Mouse (Mus musculus): ENCODE measurements at regions not wholly inside any gene's neighbourhood (a gene's known extent, or its start where the extent isn't known, plus 50 kb on each side); places are given as distances from the start of the nearest gene placed in this dataset.

- Histone ChIP-seq H3K4me2 (replicated peaks) (no peak overlapping the region), H3K27ac (no peak overlapping the region), H3K36me3 (no peaks in the 10 kb centered on the region), H3K9ac (no peak overlapping the region), H3K9me3 (no peaks in the 10 kb centered on the region), H3K4me1 (no peaks in the 10 kb centered on the region), H3K27me3 (no peaks in the 10 kb centered on the region), H3K4me3 (no peak overlapping the region)
- no peak for ATAC-seq (ENCODE audit: insufficient number of reproducible peaks, insufficient read depth, low FRiP score, low TSS enrichment)
- 88% methylated on average over 1 of the region's 1 CpGs for WGBS
Observed at GRCm38 (mm10) chr1:97555565-97555955, 106.3 kb downstream of the D1Ertd622e start.

GRCm38 (mm10) chr1:97554936-97555564 is 106.8 kb downstream of the D1Ertd622e start:
- no peaks in the 10 kb centered on the region for H3K9me3 ChIP-seq
- no peaks in the 10 kb centered on the region for H3K27me3 ChIP-seq
- no peak overlapping the region for H3K27ac ChIP-seq
- H3K4me1 ChIP-seq = no peaks in the 10 kb centered on the region
- 65% methylated on average over 6 of the region's 6 CpGs for WGBS
- no peak overlapping the region for H3K4me3 ChIP-seq
- H3K36me3 ChIP-seq = no peaks in the 10 kb centered on the region
- H3K4me2 ChIP-seq (replicated peaks) = no peak overlapping the region
- H3K9ac ChIP-seq = no peak overlapping the region
- ATAC-seq (ENCODE audit: insufficient number of reproducible peaks, insufficient read depth, low FRiP score, low TSS enrichment) = no peak

- no peaks in the 10 kb centered on the region for H3K9me3 ChIP-seq
- no peaks in the 10 kb centered on the region for H3K36me3 ChIP-seq
- H3K27me3 ChIP-seq = no peaks in the 10 kb centered on the region
- no peak for ATAC-seq (ENCODE audit: insufficient number of reproducible peaks, insufficient read depth, low FRiP score, low TSS enrichment)
- no peak overlapping the region for H3K4me3 ChIP-seq
- 83% methylated on average over 8 of the region's 8 CpGs for WGBS
- H3K4me1 ChIP-seq = no peaks in the 10 kb centered on the region
- H3K4me2 ChIP-seq (replicated peaks) = no peak overlapping the region
- H3K27ac ChIP-seq = no peak overlapping the region
- no peak overlapping the region for H3K9ac ChIP-seq
Observed at GRCm38 (mm10) chr1:97553485-97554474, 108.1 kb downstream of the D1Ertd622e start.

- Histone ChIP-seq H3K4me3 (no peak overlapping the region), H3K9ac (no peak overlapping the region), H3K27ac (no peak overlapping the region), H3K4me1 (no peaks in the 10 kb centered on the region), H3K9me3 (no peaks in the 10 kb centered on the region), H3K4me2 (replicated peaks) (no peak overlapping the region), H3K27me3 (no peaks in the 10 kb centered on the region), H3K36me3 (no peaks in the 10 kb centered on the region)
- 89% methylated on average over 2 of the region's 2 CpGs for WGBS
- no peak for ATAC-seq (ENCODE audit: insufficient number of reproducible peaks, insufficient read depth, low FRiP score, low TSS enrichment)
Observed at GRCm38 (mm10) chr1:97552886-97553285, 109.0 kb downstream of the D1Ertd622e start.

- no peaks in the 10 kb centered on the region for H3K36me3 ChIP-seq
- H3K9me3 ChIP-seq = no peaks in the 10 kb centered on the region
- no peak overlapping the region for H3K4me3 ChIP-seq
- no peak for ATAC-seq (ENCODE audit: insufficient number of reproducible peaks, insufficient read depth, low FRiP score, low TSS enrichment)
- no peaks in the 10 kb centered on the region for H3K27me3 ChIP-seq
- H3K4me1 ChIP-seq = no peaks in the 10 kb centered on the region
- H3K4me2 ChIP-seq (replicated peaks) = no peak overlapping the region
- H3K27ac ChIP-seq = no peak overlapping the region
- no peak overlapping the region for H3K9ac ChIP-seq
Observed at GRCm38 (mm10) chr1:97541162-97541493, 120.7 kb downstream of the D1Ertd622e start.

GRCm38 (mm10) chr1:97540291-97541161 is 121.3 kb downstream of the D1Ertd622e start:
- no peaks in the 10 kb centered on the region for H3K36me3 ChIP-seq
- 42% methylated on average over 16 of the region's 16 CpGs for WGBS
- H3K4me3 ChIP-seq = no peak overlapping the region
- H3K9ac ChIP-seq = no peak overlapping the region
- no peaks in the 10 kb centered on the region for H3K9me3 ChIP-seq
- no peak overlapping the region for H3K27ac ChIP-seq
- no peak overlapping the region for H3K4me2 ChIP-seq (replicated peaks)
- no peaks in the 10 kb centered on the region for H3K27me3 ChIP-seq
- no peaks in the 10 kb centered on the region for H3K4me1 ChIP-seq
- peak; percentile 67; the same call in 1 of the 2 replicates for ATAC-seq (ENCODE audit: insufficient number of reproducible peaks, insufficient read depth, low FRiP score, low TSS enrichment)

GRCm38 (mm10) chr1:97496915-97497314 is 165.0 kb downstream of the D1Ertd622e start:
- Histone ChIP-seq H3K4me1 (no peaks in the 10 kb centered on the region), H3K4me2 (replicated peaks) (no peak overlapping the region), H3K9me3 (no peaks in the 10 kb centered on the region), H3K4me3 (no peak overlapping the region), H3K36me3 (no peaks in the 10 kb centered on the region), H3K27ac (no peak overlapping the region), H3K27me3 (no peaks in the 10 kb centered on the region), H3K9ac (no peak overlapping the region)
- no peak for ATAC-seq (ENCODE audit: insufficient number of reproducible peaks, insufficient read depth, low FRiP score, low TSS enrichment)
- 89% methylated on average over 1 of the region's 1 CpGs for WGBS

GRCm38 (mm10) chr1:97479921-97480320 is 182.0 kb downstream of the D1Ertd622e start:
- Histone ChIP-seq H3K27ac (no peak overlapping the region), H3K27me3 (no peaks in the 10 kb centered on the region), H3K36me3 (no peaks in the 10 kb centered on the region), H3K4me3 (no peak overlapping the region), H3K9ac (no peak overlapping the region), H3K9me3 (no peaks in the 10 kb centered on the region), H3K4me1 (no peaks in the 10 kb centered on the region), H3K4me2 (replicated peaks) (no peak overlapping the region)
- 57% methylated on average over 2 of the region's 2 CpGs for WGBS
- ATAC-seq (ENCODE audit: insufficient number of reproducible peaks, insufficient read depth, low FRiP score, low TSS enrichment) = no peak
